Mouse (Mus musculus): Measurements from ENCODE around the gene Gabbr1. TPM values are rescaled to one million over a fixed set of nuclear protein-coding genes. Genes with fewer than 3 reads are reported as not detected.

The Gabbr1 gene
- 9.2 and 9.7 TPM in 2 replicates for polyA plus RNA-seq (2015; fragmentation: Nextera tagmentation; extraction: Ambion mirVana)

GRCm38 (mm10) chr17:37045611-37046311, at the start of gene Gabbr1:
Gabbr1 (plus strand) TSS chr17:37045966.

GRCm38 (mm10) chr17:37000863-37001262, 44.9 kb upstream of the Gabbr1 start, which contains the start of gene Zfp57:
Zfp57 (plus strand) TSS chr17:37001163.

GRCm38 (mm10) chr17:37022628-37023576, 22.9 kb upstream of the Gabbr1 start, which contains the start of gene Mog:
Mog (minus strand) TSS chr17:37023398.

GRCm38 (mm10) chr17:37088399-37088798, 42.6 kb downstream of the Gabbr1 start, which contains the start of gene Olfr90:
Olfr90 (minus strand) TSS chr17:37088499.

GRCm38 (mm10) chr17:37098178-37098577, 52.4 kb downstream of the Gabbr1 start, which contains the start of gene Olfr91:
Olfr91 (minus strand) TSS chr17:37098278.

GRCm38 (mm10) chr17:37119988-37120387, 74.2 kb downstream of the Gabbr1 start, which contains the start of gene Olfr92:
Olfr92 (minus strand) TSS chr17:37120088.

Other genes starting within 250 kb of the Gabbr1 start
- not detected in 2 replicates for gene H2-M10.6, start 233.8 kb upstream of the Gabbr1 start, polyA plus RNA-seq (2015; fragmentation: Nextera tagmentation; extraction: Ambion mirVana)
- 26.9 and 28.6 TPM in 2 replicates for gene Trim26, start 208.8 kb upstream of the Gabbr1 start, polyA plus RNA-seq (2015; fragmentation: Nextera tagmentation; extraction: Ambion mirVana)
- 0.06 TPM in 1 of 2 replicates, not detected in the other for gene Trim15, start 178.8 kb upstream of the Gabbr1 start, polyA plus RNA-seq (2015; fragmentation: Nextera tagmentation; extraction: Ambion mirVana)
- 0.52 and 1.4 TPM in 2 replicates for gene Trim10, start 176.4 kb upstream of the Gabbr1 start, polyA plus RNA-seq (2015; fragmentation: Nextera tagmentation; extraction: Ambion mirVana)
- gene Trim40, start 155.8 kb upstream of the Gabbr1 start, polyA plus RNA-seq (2015; fragmentation: Nextera tagmentation; extraction: Ambion mirVana): not detected in 2 replicates
- not detected in 2 replicates for gene Trim31, start 147.8 kb upstream of the Gabbr1 start, polyA plus RNA-seq (2015; fragmentation: Nextera tagmentation; extraction: Ambion mirVana)
- gene Rnf39, start 103.0 kb upstream of the Gabbr1 start, polyA plus RNA-seq (2015; fragmentation: Nextera tagmentation; extraction: Ambion mirVana): 5.2 and 7.4 TPM in 2 replicates
- 103 and 106 TPM in 2 replicates for gene Ppp1r11, start 94.2 kb upstream of the Gabbr1 start, polyA plus RNA-seq (2015; fragmentation: Nextera tagmentation; extraction: Ambion mirVana)
- 45.3 and 49.1 TPM in 2 replicates for gene Znrd1, start 87.4 kb upstream of the Gabbr1 start, polyA plus RNA-seq (2015; fragmentation: Nextera tagmentation; extraction: Ambion mirVana)
- 4.8 and 5.9 TPM in 2 replicates for gene Znrd1as, start 87.4 kb upstream of the Gabbr1 start, polyA plus RNA-seq (2015; fragmentation: Nextera tagmentation; extraction: Ambion mirVana)
- 0.25 TPM in 1 of 2 replicates, not detected in the other for gene 2410137M14Rik, start 64.7 kb upstream of the Gabbr1 start, polyA plus RNA-seq (2015; fragmentation: Nextera tagmentation; extraction: Ambion mirVana)
- gene H2-M5, start 56.4 kb upstream of the Gabbr1 start, polyA plus RNA-seq (2015; fragmentation: Nextera tagmentation; extraction: Ambion mirVana): 0.34 and 0.47 TPM in 2 replicates
- 22.6 and 30.9 TPM in 2 replicates for gene Zfp57, start 44.8 kb upstream of the Gabbr1 start, polyA plus RNA-seq (2015; fragmentation: Nextera tagmentation; extraction: Ambion mirVana)
- not detected in 2 replicates for gene Mog, start 22.6 kb upstream of the Gabbr1 start, polyA plus RNA-seq (2015; fragmentation: Nextera tagmentation; extraction: Ambion mirVana)
- not detected in 2 replicates for gene Olfr90, start 42.5 kb downstream of the Gabbr1 start, polyA plus RNA-seq (2015; fragmentation: Nextera tagmentation; extraction: Ambion mirVana)
- not detected in 2 replicates for gene Olfr91, start 52.3 kb downstream of the Gabbr1 start, polyA plus RNA-seq (2015; fragmentation: Nextera tagmentation; extraction: Ambion mirVana)
- gene Olfr92, start 74.1 kb downstream of the Gabbr1 start, polyA plus RNA-seq (2015; fragmentation: Nextera tagmentation; extraction: Ambion mirVana): not detected in 2 replicates
- not detected in 2 replicates for gene Olfr93, start 115.5 kb downstream of the Gabbr1 start, polyA plus RNA-seq (2015; fragmentation: Nextera tagmentation; extraction: Ambion mirVana)
- 0.13 TPM in 1 of 2 replicates, not detected in the other for gene Ubd, start 147.9 kb downstream of the Gabbr1 start, polyA plus RNA-seq (2015; fragmentation: Nextera tagmentation; extraction: Ambion mirVana)
- gene Olfr94, start 155.0 kb downstream of the Gabbr1 start, polyA plus RNA-seq (2015; fragmentation: Nextera tagmentation; extraction: Ambion mirVana): 0.18 and 0.19 TPM in 2 replicates
- not detected in 2 replicates for gene Olfr95, start 167.2 kb downstream of the Gabbr1 start, polyA plus RNA-seq (2015; fragmentation: Nextera tagmentation; extraction: Ambion mirVana)
- not detected in 2 replicates for gene Olfr96, start 174.2 kb downstream of the Gabbr1 start, polyA plus RNA-seq (2015; fragmentation: Nextera tagmentation; extraction: Ambion mirVana)
- gene Olfr97, start 191.4 kb downstream of the Gabbr1 start, polyA plus RNA-seq (2015; fragmentation: Nextera tagmentation; extraction: Ambion mirVana): not detected in 2 replicates
- not detected in 2 replicates for gene Olfr98, start 217.8 kb downstream of the Gabbr1 start, polyA plus RNA-seq (2015; fragmentation: Nextera tagmentation; extraction: Ambion mirVana)
- gene H2-M3, start 224.3 kb downstream of the Gabbr1 start, polyA plus RNA-seq (2015; fragmentation: Nextera tagmentation; extraction: Ambion mirVana): 3.8 and 4.2 TPM in 2 replicates
- not detected in 2 replicates for gene Olfr99, start 237.5 kb downstream of the Gabbr1 start, polyA plus RNA-seq (2015; fragmentation: Nextera tagmentation; extraction: Ambion mirVana)